Mouse (Mus musculus) B cell, adult 2 months (primary cell): ENCODE results near the gene F8a.
A peak's percentile ranks its signal among the peaks of the same experiment; 100 is the strongest.
"Not testable (repeated sequence)": the region's sequence is repeated elsewhere in the genome, so short reads cannot be mapped to it uniquely, and the experiment has no call there.

Experiments
- DNase-seq, 2 experiments: peaks; one replicate each; pipeline ENCODE4 v3.0.0; 2022

Gene F8a

GRCm38 (mm10) chrX:73227914-73228605 is at the start of gene F8a:
F8a (plus strand) TSS chrX:73228291.
- peak; percentile 81 to 83 for DNase-seq

GRCm38 (mm10) chrX:73191934-73192333 is 36.2 kb upstream of the F8a start, which contains the start of gene Xlr3b:
Xlr3b (plus strand) TSS chrX:73192207.
- not testable (repeated sequence) for DNase-seq

GRCm38 (mm10) chrX:73213819-73214564 is 14.1 kb upstream of the F8a start, which contains the start of gene Xlr4b:
Xlr4b (plus strand) TSS chrX:73214333.
- DNase-seq = peak in 1 of 2 experiments; percentile 10

DNA sequence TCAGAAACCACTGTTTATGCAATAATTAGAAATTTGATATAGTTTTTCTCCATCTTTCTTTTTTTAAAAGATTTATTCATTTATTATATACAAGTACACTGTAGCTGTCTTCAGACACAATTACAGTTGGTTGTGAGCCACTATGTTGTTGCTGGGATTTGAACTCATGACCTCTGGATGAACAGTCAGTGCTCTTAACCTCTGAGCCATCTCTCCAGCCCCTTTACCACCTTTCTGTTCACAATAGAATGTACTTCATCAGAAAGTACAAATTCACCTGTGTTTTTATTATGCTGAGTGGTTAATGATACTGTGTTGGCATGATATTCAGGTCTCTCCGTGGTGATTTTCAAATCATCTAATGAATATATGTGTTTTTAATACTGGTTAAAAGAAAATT is 2.7 kb upstream of the F8a start:
- no peak for DNase-seq

DNA sequence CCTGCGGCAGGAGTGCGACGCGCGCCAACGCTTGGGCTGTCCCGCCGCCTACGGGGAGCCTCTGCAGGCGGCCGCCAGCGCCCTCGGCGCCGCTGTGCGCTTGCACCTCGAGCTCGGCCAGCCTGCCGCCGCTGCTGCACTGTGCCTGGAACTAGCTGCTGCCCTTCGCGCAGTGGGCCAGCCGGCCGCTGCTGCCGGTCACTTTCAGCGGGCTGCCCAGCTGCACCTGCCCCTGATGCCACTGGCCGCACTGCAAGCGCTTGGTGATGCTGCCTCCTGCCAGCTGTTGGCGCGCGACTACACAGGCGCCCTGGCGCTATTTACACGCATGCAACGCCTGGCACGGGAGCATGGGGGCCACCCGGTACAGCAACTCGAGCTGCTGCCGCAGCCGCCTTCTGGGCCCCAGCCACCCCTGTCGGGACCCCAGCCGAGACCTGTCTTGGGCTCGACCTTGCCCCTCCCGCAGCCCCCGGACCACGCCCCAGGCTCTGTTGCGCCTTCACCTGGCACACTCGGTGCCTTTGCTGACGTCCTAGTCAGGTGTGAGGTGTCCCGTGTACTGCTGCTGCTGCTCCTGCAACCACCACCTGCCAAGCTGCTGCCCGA is 619 bp downstream of the F8a start:
- DNase-seq = peak; percentile 69 to 70

GRCm38 (mm10) chrX:73229288-73229687 is 1.2 kb downstream of the F8a start:
- DNase-seq = no peak

DNA sequence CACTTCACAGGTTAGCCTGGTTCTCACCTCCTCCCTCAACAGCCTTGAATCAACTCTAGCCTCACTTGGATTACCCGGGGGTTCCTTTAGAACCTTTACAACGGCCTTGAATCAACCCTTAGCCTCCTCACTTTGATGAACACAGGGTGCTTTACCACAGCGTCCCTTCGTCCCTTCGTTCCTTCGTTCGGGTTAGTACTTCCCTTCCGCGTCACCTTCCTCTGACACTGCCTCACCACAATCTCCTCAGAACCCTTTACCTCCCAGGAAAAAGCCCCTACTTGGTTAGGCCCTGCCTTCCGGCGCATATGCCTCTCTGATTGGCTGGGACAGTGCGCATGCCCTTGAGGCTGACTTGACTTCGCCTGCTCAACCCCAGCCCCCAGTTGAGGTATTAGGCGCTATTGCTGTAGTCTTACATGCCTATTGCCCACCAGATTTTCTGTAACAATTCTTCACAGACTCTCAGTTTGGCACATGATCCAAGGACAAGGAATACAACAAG is 14.8 kb downstream of the F8a start, which contains the start of gene Xlr4c:
Gene Xlr4c, minus strand, starts transcription at position 310 of the 505 bp plus-strand sequence.
- DNase-seq = not testable (repeated sequence)

GRCm38 (mm10) chrX:73262428-73262827 is 34.3 kb downstream of the F8a start:
- not testable (repeated sequence) for DNase-seq

DNA sequence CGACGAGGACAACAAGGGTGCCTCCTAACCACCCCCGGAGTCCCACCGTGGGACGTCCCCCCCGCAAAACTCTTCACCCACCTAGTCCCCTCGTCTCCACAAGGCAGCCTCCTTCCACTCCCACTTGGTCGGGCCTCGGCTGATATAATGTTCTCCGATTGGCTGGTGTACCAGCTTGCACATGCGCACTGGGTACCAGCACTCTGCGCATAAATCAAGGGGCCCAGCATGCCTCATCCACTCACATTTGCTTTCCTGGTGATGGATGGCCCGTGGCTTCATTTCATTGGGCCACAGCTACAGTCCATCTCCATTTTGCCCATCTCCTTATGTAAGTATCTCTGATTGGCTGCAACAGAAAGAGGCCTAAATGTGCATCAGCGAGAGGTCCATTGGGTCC is 37.2 kb downstream of the F8a start, which contains the start of gene Xlr3c:
Gene Xlr3c, minus strand, starts transcription at position 121 of the 400 bp plus-strand sequence.
- not testable (repeated sequence) for DNase-seq
